Mouse (Mus musculus): ENCODE data around the gene Snrnp70.
"Not testable (repeated sequence)": the region's sequence is repeated elsewhere in the genome, so short reads cannot be mapped to it uniquely, and the experiment has no call there.

Snrnp70 gene

DNA sequence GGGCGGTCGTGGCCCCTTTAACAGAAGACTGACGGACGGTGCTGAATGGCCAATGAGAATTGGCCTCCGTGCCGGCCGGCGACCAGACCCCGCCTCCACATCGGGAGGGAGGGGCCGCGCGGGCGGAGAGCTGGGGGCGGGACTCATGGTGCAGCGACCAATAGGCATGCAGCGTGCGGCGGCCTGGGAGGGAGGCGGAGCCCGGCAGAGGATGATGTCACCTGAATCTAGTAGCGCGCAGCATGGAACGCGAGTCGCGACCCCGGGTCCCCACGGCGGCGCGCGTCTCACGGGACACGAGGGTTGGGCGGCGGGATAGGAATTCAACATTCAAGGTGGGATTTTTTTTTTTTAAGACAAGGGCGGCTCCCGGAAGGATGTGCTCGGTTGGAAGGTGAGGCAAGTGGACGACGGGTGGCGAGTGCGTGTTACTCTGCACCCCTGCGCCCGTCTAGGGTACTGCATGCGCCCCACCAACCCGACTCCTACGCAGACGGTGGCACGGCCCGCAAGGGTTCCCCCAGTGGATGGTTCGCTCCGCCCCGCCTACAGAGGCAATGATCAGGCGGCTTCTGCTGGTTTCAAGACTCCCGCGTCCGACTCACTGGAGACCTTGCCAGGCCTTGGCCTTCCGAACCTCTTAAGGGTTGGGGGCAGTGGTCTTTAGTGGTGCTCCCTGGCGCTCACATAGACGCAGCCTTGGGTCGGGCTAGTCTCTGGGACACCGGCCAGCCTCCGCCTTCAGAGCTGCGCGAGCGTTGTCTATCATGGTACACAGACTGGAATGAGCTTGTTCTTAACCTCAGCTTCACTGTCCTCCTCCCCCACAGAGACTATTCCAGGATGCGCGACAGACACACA lies 28.3 kb downstream of the Snrnp70 start:
- TF ChIP-seq POU5F1 (IDR thresholded peaks at IDR 0.05; ENCODE audit: borderline replicate concordance, low read length) (no peak), CTCF (conservative IDR thresholded peaks at IDR 0.05; ENCODE audit: low read length) (peak; percentile 70), NANOG (IDR thresholded peaks at IDR 0.05; ENCODE audit: borderline replicate concordance, low read length) (no peak)
- peaks cover 43% of the 10 kb centered on the region for H3K27me3 ChIP-seq (ENCODE audit: insufficient read depth, low read length)
- peak overlapping the region; percentile 85 for H3K4me3 ChIP-seq (replicated peaks; ENCODE audit: low read length)
- peaks cover 12% of the 10 kb centered on the region for H3K36me3 ChIP-seq (ENCODE audit: insufficient read depth, low read length)
- H3K4me1 ChIP-seq (replicated peaks; ENCODE audit: low read depth, low read length) = peaks cover 59% of the 10 kb centered on the region
- H3K9me3 ChIP-seq (ENCODE audit: low read length) = no peaks in the 10 kb centered on the region

DNA sequence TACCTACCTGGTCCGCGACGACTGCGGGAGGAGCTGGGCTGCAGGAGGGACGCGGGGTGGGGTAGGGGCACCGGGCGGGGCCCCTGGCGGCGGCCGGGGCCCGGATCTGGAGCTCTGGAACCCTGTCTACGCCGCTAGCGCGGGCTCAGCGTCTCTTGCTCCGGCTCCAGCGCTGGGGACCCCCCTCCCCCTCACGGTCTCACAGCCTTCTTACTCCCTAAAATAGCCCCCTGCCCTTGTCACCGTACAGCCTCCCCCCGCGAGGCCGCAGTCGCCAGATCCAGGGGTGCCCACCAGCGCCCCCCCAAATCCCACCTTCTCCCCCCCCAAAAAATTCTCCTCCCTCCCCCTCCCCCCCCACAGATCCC lies 28.9 kb downstream of the Snrnp70 start, which contains the start of gene Ppfia3:
TSS of gene Ppfia3 (minus strand) at position 368 of the 368 bp plus-strand sequence.
- Histone ChIP-seq H3K9me3 (ENCODE audit: low read length) (no peaks in the 10 kb centered on the region), H3K36me3 (ENCODE audit: insufficient read depth, low read length) (peaks cover 7% of the 10 kb centered on the region; the same call in 1 of the 2 replicates), H3K4me1 (replicated peaks; ENCODE audit: low read depth, low read length) (peaks cover 61% of the 10 kb centered on the region), H3K4me3 (replicated peaks; ENCODE audit: low read length) (peak within 1 kb of the TSS; percentile 85), H3K27me3 (ENCODE audit: insufficient read depth, low read length) (peaks cover 47% of the 10 kb centered on the region)
- TF ChIP-seq CTCF (conservative IDR thresholded peaks at IDR 0.05; ENCODE audit: low read length) = no peak
- TF ChIP-seq POU5F1 (IDR thresholded peaks at IDR 0.05; ENCODE audit: borderline replicate concordance, low read length) = no peak
- TF ChIP-seq NANOG (IDR thresholded peaks at IDR 0.05; ENCODE audit: borderline replicate concordance, low read length) = no peak

DNA sequence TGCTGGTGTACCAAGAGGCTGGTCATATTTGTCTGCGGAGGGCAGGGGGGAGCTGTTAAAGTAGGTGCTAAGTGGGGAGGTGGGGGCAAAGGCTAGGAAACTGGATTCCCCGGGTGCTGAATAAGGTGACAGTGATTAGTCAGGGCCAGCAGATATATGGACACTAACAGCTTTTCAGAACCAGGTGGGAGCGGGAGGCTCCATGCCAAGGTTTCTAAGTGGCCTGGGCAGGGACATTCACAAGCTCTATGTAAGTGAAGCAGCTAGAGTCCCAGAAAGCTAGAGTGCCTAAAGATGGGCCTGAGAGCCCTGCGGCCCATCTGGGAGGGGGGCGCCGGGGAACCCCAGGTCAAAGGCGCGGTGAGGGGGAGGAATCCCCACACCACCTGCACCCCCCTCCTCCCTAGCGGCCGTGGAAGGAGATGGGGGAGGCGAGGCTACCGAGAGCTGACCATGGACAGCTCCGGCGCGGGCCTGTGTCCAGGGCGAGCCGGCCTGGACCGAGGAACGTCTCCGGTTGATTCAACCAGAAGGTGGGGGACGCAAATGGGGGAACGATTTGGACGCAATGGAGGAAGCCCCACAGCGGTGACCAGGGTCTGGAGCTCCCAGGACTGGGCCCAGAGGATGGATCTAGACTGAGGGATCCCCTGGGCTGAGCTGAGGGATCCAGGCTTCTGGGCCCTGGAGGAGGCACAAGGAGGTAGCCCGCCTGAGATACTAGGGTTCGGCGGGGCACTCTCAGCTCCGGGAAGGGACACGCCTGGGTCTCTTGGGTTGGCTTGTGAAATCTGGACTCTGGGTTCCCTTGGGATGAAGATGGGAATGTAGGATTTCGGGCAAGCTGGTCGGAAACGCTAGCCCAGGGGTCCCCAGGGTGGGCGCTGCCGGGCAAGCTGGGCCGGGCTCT lies 29.5 kb downstream of the Snrnp70 start:
- Histone ChIP-seq H3K9me3 (ENCODE audit: low read length) (no peaks in the 10 kb centered on the region), H3K4me3 (replicated peaks; ENCODE audit: low read length) (peak overlapping the region; percentile 85), H3K27me3 (ENCODE audit: insufficient read depth, low read length) (peaks cover 47% of the 10 kb centered on the region), H3K4me1 (replicated peaks; ENCODE audit: low read depth, low read length) (peaks cover 57% of the 10 kb centered on the region), H3K36me3 (ENCODE audit: insufficient read depth, low read length) (peaks cover 4% of the 10 kb centered on the region; the same call in 1 of the 2 replicates)
- TF ChIP-seq NANOG (IDR thresholded peaks at IDR 0.05; ENCODE audit: borderline replicate concordance, low read length) = no peak

DNA sequence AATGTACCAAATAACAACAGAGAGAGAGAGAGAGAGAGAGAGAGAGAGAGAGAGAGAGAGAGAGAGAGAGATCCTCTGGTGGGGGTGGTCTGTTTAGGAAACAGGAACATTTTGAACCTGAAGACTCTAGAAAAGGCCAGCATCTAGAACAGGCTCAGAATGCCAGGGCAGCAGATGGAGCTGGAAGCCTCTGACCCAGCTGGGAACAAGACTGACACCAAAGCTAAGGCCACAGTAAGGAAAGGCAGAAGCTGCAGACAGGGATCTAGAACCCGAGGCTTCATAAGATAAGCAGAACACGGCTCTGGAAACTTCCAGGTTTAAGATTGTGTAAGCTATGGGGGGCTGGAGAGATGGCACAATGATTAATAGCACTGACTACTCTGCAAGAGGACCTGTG lies 31.6 kb downstream of the Snrnp70 start:
- Histone ChIP-seq H3K4me3 (replicated peaks; ENCODE audit: low read length) (no peak overlapping the region), H3K4me1 (replicated peaks; ENCODE audit: low read depth, low read length) (peaks cover 59% of the 10 kb centered on the region), H3K36me3 (ENCODE audit: insufficient read depth, low read length) (peaks cover 2% of the 10 kb centered on the region; the same call in 1 of the 2 replicates), H3K9me3 (ENCODE audit: low read length) (no peaks in the 10 kb centered on the region), H3K27me3 (ENCODE audit: insufficient read depth, low read length) (peaks cover 35% of the 10 kb centered on the region)
- no peak for TF ChIP-seq POU5F1 (IDR thresholded peaks at IDR 0.05; ENCODE audit: borderline replicate concordance, low read length)
- no peak for TF ChIP-seq NANOG (IDR thresholded peaks at IDR 0.05; ENCODE audit: borderline replicate concordance, low read length)

DNA sequence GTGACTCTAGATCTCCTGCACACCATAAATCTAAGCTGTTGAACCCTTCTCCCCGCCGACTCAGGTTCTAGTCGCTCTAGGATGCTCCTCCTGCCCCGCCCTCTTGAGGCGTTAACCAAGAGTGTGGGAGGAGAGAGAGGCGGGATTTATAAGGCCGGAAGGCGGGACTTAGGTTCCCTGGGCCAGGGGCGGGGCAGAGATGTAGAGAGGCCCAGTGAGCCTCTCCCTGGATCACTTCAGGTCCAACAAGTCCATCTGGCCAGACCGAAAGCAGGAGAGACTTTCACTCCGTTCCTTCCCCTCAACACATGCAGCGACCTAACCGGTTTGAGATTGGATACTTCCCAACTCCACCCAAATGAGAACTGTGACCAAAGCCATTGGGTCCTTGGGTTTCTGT lies 32.7 kb downstream of the Snrnp70 start:
- TF ChIP-seq CTCF (conservative IDR thresholded peaks at IDR 0.05; ENCODE audit: low read length) = no peak
- TF ChIP-seq POU5F1 (IDR thresholded peaks at IDR 0.05; ENCODE audit: borderline replicate concordance, low read length) = no peak
- TF ChIP-seq NANOG (IDR thresholded peaks at IDR 0.05; ENCODE audit: borderline replicate concordance, low read length) = no peak
- Histone ChIP-seq H3K4me3 (replicated peaks; ENCODE audit: low read length) (peak overlapping the region; percentile 88; the same call in 1 of the 2 replicates), H3K36me3 (ENCODE audit: insufficient read depth, low read length) (no peaks in the 10 kb centered on the region), H3K9me3 (ENCODE audit: low read length) (no peaks in the 10 kb centered on the region), H3K27me3 (ENCODE audit: insufficient read depth, low read length) (peaks cover 30% of the 10 kb centered on the region), H3K4me1 (replicated peaks; ENCODE audit: low read depth, low read length) (peaks cover 55% of the 10 kb centered on the region)

DNA sequence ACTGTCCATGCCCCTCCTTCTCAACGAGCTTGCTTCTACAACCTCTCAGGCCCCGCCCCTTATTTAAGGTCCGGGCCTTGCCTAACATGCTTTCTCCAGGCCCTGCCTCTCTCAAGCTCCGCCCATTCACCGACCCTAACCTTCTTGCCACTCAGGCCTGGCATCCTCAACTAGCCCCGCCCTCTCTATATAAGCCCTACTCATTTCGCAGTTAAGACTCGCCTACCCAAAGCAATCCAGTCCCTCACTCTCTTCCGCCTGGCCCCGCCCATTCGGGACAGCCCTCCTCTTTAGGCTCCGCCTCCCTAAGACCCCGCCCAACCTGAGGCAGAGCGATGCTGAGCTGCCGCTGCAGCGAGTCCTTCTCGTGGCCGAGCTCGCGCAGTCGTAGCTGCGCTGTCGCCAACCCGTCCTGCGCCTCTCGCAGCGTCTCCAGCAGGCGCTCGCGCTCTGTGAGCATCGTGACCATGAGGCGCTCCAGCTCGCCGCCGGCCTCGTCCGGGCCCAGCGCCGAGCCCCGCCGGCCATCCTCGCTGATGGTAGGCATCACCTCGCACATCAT lies 34.2 kb downstream of the Snrnp70 start:
- TF ChIP-seq CTCF (conservative IDR thresholded peaks at IDR 0.05; ENCODE audit: low read length) = no peak
- TF ChIP-seq POU5F1 (IDR thresholded peaks at IDR 0.05; ENCODE audit: borderline replicate concordance, low read length) = no peak
- TF ChIP-seq NANOG (IDR thresholded peaks at IDR 0.05; ENCODE audit: borderline replicate concordance, low read length) = no peak
- H3K9me3 ChIP-seq (ENCODE audit: low read length) = no peaks in the 10 kb centered on the region
- peak overlapping the region; percentile 88 for H3K4me3 ChIP-seq (replicated peaks; ENCODE audit: low read length)
- H3K36me3 ChIP-seq (ENCODE audit: insufficient read depth, low read length) = peaks cover 5% of the 10 kb centered on the region
- peaks cover 29% of the 10 kb centered on the region for H3K27me3 ChIP-seq (ENCODE audit: insufficient read depth, low read length)
- peaks cover 61% of the 10 kb centered on the region for H3K4me1 ChIP-seq (replicated peaks; ENCODE audit: low read depth, low read length)

DNA sequence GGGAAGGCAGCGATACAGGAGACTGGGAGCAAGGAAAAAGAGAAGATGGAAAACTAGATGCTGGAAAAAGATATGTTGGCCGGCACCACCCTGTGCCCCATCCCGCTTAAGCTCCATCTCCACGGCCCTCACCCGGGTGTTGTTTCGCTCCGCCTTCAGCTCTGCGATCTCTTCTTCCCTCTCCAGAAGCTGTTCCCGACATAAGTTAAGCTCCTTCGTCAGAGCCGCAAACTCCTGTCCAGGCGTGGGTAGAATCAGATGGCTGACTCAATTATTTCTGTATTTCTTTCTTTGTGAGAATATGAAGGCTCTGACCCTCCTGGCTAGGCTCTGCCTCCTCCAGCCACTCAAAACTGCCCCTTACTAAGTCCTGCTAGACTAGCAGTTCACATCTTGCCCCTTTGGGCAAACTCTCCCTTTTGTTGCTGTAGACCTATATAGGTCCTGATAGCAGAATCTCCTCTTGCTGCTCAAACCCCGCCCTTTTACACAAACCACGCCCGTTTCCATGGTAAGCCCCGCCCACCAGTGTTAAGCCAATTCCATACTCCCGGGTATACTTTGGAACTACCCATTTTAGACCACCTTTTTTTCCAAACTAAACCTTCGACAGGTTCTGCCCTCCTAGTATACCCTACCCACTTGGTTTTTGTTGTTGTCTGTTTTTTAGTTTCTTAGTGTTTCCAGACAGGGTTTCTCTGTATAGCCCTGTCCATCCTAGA lies 35.0 kb downstream of the Snrnp70 start:
- Histone ChIP-seq H3K27me3 (ENCODE audit: insufficient read depth, low read length) (peaks cover 22% of the 10 kb centered on the region), H3K4me3 (replicated peaks; ENCODE audit: low read length) (peak overlapping the region; percentile 61), H3K36me3 (ENCODE audit: insufficient read depth, low read length) (peaks cover 8% of the 10 kb centered on the region), H3K4me1 (replicated peaks; ENCODE audit: low read depth, low read length) (peaks cover 61% of the 10 kb centered on the region), H3K9me3 (ENCODE audit: low read length) (no peaks in the 10 kb centered on the region)
- TF ChIP-seq POU5F1 (IDR thresholded peaks at IDR 0.05; ENCODE audit: borderline replicate concordance, low read length) = no peak
- no peak for TF ChIP-seq NANOG (IDR thresholded peaks at IDR 0.05; ENCODE audit: borderline replicate concordance, low read length)
- TF ChIP-seq CTCF (conservative IDR thresholded peaks at IDR 0.05; ENCODE audit: low read length) = no peak

DNA sequence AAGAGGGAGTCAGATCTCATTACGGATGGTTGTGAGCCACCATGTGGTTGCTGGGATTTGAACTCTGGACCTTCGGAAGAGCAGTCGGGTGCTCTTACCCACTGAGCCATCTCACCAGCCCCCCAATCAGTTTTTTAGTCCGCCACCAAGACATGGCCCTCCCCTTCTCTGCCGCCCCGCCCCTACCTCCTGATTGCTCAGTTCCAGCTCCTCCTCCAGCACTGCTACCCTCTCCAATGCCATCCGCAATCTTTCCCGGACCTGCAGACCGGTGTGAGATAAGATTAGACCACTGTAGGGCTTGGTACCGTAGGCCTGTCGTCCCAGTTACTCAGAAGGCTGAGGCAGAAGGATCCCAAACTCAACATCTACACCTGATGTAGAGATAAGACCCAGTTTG lies 36.5 kb downstream of the Snrnp70 start:
- peaks cover 72% of the 10 kb centered on the region for H3K4me1 ChIP-seq (replicated peaks; ENCODE audit: low read depth, low read length)
- H3K27me3 ChIP-seq (ENCODE audit: insufficient read depth, low read length); H3K9me3 ChIP-seq (ENCODE audit: low read length): not testable (repeated sequence)
- H3K4me3 ChIP-seq (replicated peaks; ENCODE audit: low read length) = peak overlapping the region; percentile 54
- H3K36me3 ChIP-seq (ENCODE audit: insufficient read depth, low read length) = peaks cover 15% of the 10 kb centered on the region
